Mouse (Mus musculus): ENCODE data around the gene Clcn2. TPM values are rescaled to one million over a fixed set of nuclear protein-coding genes. Genes with fewer than 3 reads are reported as not detected.

Clcn2 gene
- total RNA-seq, 2 experiments from 2014 or later: 4.5 to 4.9 TPM

DNA sequence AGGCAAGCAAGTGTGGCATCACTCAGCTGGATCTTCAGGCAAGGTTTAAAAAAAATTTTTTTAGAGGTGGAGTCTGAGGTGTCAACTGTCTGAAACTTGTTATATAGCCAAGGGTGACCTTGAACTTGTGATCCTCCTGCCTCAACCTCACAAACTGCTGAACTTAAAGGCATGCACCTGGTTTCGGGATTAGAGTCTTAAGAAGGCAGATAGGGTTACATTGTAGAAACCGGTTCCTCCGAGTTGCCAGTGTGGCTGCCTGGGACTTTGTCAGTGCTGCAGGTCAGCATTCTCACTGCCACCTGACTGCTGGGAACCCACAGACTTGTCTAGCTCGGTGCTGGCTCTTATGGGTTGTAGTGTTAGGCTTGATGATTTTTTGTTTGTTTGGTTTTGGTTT, 5.7 kb upstream of the Clcn2 start:
- DNase-seq (ENCODE audit: low spot score in 2 of 2): no peak

DNA sequence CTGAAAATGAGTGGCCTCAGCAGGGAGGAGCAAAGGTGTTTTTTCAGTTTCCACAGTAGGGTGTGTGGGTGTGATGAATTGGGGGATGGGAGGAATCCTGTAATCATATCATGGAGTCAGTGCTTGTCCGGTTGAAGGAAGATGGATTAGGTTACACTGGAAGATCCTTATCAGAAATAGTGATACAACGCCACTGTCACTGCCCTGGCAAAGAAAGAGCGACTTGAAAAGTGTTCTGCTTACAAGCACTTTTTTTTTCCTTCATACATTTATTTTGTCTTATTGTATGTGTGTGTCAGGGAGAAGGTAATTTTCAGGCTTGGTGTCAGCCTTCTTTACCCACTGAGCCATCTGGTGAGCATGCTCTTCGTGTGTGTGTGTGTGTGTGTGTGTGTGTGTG, 5.2 kb upstream of the Clcn2 start:
- no peak for DNase-seq (ENCODE audit: low spot score in 2 of 2)

DNA sequence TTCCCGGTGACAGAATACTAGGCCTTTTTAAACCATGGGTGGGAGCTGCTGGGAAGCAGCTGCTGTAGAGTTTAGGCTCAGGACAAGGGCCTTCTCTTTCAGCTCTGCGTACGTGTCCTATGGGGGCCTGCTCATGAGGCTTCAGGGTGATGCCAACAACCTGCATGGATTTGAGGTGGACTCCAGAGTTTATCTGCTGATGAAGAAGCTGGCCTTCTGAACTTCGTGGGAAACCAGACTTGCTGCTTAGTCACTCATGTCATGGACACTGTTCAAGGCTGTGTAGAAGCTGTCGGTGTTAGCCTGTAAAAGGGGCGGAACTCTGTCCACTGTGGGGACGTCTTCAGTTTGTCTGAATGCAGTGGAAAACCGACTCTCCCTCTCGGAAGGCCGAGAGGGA, 4.3 kb upstream of the Clcn2 start:
- no peak for DNase-seq (ENCODE audit: low spot score in 2 of 2)

DNA sequence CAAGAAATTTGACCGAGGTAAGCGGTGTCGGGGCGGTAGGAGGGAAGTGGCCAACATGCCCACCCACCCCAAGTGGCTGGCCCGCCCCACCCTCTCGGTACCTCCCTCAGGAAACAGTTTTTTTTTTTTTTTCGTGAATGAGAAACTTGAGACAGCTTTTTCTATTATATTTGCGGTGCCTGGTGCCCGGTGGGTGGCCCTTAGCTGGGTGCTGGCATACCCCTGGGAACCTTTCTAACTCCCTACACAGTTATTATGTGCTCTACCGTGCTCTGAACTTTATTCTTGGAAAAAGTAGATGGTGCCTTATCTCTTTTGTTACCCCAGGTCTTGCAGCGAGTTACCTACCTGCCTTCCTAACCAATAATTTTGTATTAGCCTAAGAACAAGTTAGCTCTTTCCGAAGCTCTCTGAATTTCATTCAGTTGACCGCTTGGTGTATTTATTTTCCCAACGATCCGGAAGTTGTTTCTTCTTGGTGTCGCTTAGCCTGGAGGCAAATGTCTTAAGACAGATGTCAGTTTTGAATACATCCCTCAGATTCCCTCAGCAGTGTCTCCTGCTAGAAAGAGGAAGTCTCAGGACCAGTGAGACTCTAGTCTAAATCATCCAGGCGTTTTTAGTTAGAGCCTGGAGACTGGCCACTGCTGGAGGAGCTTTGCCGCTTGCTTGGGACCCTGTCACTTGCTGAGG, 578 bp upstream of the Clcn2 start:
- DNase-seq (ENCODE audit: low spot score in 2 of 2): no peak

DNA sequence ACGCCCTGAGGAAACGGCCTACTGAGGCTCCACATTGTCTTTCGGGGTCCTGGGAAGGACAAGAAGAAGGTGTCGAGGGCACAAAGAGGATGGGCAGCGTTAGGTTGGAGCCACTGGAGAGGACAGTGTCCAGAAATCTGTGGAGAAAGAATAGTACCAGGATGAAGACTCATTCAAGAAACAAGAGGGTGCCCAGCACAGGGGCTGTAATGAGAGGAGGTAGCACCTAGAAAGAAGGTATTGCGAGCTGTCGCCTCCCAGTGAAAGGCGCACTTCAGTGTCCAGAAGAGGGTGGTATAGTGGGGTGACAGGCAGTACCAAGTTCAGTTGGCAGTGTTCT, 735 bp downstream of the Clcn2 start:
- no peak for DNase-seq (ENCODE audit: low spot score in 2 of 2)

DNA sequence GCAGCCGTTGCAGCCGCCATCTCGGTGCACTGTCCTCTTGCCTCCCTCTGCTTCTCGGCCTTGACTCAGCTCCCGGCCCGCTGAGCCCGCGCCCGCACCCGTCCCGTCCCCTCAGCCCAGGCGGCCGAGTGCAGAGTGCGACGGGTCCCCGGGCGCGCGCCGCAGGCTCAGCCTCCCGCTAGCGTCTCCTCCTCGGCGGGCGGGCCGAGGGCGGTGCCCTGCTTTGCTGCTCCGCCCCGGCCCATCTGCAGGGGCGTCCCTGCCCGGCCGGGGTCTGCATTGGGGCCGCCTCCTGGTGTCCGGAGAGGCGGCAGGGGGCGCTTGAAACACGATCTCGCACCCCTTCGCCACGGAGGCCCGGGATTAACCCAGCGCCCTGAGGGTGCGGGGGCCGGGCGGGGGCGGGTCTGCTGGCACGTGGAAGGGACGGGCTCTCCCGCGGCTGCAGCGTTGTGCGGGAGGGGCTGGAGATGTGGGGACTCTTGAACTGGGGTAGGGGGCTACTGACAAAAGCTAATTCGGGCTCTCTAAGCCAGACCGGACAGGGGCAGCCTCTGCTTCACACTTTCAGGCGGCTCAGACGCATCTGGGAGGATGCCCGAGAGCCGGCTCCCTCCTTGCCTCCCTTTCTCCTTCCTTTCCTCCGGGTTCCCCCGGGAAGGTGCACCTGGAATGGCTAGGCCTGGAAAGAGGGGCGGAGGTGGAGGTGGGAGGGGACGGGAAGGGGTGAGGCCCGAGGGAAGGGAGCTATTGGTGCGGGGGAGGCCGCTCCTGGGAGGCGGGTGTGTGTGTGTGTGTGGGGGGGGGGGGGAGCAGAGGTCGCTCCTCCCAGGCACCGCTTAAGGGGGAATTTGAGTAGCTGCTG, 1.3 kb downstream of the Clcn2 start:
- peak; percentile 77 to 83 for DNase-seq (ENCODE audit: low spot score in 2 of 2)

DNA sequence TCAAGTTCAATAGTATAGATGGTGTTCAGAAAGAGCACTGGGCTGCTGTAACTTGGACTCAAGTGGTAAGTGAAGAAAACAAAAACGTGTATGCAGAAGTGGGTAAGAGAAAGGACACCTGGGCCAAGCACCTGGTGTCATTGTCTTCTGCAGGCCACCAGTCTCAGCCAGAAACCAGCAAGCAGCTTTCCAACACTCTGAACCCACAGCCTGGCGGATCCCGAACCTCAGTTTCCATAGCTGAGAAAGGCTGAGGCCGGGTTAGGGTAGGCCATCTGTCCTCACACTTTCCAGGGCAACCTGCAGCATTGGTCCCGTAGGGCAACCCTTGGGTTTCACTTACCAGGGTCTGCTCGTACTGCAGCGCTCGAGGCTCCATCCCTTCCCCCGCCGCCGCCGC, 2.0 kb downstream of the Clcn2 start:
- DNase-seq (ENCODE audit: low spot score in 2 of 2): no peak

DNA sequence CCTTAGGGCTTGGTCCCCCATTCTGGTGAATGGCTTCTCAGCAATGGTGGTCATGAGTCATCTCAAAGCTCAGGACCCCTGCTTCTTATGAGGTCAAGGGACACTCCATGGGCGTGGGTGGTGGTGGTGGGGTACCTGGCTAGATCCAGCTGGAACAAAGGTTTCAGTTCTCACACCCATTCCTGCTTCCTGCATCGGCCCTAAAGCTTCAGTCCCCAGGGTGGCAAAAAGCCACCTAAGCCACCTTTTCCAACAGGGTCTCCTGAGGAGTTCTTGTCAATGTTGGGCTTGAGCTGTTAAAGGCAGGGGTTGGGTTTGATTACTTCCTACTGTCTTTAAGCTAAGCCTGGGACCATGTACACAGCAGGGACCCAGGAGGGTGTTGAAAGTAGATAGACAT, 2.4 kb downstream of the Clcn2 start:
- DNase-seq (ENCODE audit: low spot score in 2 of 2): no peak

DNA sequence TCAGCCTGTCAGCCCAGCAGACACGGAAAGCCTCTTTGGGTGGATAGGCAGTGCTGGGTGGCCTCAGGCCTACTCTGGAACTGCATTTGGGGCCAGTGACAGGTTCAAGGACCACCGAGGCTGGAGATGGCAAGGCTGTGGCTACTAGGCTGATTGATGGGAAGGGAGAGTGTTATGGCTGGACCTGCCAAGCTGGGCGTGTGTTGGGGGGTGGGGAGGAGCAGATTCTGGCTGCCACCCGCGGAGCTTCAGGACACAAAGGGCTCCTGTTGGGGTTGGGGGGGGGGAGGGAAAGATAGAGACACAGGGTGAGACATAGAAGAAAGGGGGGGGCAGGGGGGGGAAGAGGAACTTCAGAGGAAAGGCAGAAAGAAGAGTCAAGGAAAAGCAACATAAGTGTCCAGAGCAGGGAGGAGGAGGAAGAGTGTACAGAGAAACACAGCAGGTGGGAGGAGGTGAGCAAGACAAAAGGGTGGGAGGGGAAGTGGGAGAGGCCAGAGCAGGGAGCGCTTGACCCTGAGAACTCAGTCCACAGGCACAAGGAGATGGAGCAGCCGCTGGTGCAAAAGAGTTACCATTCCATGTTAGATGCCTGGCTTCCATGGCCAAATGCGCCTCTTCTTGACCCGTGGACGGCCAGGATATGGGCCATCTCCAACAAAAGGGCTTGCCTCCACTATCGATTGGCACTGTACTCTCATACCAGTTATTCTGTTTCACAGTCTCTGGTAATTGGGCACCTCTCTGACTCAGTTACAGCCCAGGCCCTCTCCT, 3.1 kb downstream of the Clcn2 start:
- no peak for DNase-seq (ENCODE audit: low spot score in 2 of 2)

DNA sequence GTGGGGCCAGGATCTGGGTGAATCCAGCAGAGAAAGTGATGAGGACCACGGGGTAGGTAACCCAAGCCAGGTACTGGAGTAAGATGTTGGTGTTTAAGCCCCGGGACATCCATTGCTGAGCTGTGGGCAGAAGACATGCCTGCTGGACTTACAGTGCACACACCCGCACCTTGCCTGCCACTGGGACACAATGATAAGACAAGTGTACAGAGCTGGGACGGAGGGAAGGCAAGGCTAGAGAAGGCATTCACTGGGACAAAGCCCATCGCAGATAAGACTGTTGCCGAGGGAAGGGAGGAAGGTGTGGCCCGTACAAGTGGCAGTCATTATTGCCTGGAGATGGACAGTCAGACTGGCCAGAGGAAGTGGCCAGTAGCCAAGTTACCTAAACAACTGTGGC, 4.7 kb downstream of the Clcn2 start:
- no peak for DNase-seq (ENCODE audit: low spot score in 2 of 2)

DNA sequence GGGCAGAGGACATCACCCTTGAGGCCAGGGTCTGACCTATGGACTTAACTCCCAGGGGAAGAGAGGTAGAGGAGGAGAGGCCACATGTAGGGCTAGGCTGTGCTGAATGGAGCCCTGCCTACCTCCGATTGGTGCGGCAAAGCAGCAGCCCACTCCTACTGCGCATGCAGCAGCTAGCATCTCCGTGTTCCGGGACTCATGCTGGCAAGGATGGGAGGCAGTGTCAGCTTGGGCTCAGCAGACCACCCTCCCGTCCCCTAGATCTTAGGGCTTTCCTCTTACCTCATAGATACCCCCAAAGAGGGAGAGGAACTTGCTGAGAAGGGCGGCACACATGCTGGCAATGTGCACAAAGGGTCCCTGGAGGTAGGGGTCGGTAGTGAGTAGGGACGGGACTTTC, 5.4 kb downstream of the Clcn2 start:
- no peak for DNase-seq (ENCODE audit: low spot score in 2 of 2)

DNA sequence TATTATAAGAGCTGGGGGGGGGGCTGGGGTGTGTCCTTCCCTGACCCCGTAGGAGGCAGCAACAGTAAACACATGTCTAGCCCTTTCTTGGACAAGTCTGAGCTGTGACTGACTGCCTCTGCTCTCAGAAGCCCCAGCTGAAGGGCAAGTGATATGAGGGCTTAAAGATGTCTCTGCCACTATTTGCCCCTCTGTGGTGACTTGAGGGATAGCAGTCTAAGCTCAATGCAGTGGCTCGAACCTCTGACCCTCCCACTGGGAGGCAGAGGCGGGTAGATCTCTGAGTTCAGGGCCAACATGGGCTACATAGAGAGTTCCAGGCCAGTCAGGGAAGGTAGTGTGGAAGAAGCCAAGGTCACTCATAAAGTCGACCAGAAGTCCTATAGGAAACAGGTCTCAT, 6.7 kb downstream of the Clcn2 start:
- no peak for DNase-seq (ENCODE audit: low spot score in 2 of 2)

DNA sequence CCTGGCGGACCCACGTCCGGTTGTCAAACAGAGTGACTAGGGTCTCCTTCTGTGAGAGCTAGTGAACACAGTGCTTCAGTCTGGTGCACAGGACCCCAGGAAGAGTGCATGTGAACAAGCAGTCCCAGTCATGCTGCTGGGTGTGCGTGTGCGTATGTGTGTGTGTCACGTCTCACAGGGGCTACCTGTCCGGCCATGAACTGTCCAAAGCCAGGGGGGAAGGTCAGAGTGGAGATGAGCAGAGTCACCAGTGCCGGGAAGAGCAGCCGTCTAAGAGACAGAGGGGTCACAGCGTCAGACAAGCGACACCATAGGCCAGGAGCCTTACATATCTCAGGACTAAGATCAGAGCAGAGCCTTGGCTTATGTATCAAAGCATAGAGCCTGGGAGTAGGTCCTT, 7.2 kb downstream of the Clcn2 start:
- no peak for DNase-seq (ENCODE audit: low spot score in 2 of 2)

DNA sequence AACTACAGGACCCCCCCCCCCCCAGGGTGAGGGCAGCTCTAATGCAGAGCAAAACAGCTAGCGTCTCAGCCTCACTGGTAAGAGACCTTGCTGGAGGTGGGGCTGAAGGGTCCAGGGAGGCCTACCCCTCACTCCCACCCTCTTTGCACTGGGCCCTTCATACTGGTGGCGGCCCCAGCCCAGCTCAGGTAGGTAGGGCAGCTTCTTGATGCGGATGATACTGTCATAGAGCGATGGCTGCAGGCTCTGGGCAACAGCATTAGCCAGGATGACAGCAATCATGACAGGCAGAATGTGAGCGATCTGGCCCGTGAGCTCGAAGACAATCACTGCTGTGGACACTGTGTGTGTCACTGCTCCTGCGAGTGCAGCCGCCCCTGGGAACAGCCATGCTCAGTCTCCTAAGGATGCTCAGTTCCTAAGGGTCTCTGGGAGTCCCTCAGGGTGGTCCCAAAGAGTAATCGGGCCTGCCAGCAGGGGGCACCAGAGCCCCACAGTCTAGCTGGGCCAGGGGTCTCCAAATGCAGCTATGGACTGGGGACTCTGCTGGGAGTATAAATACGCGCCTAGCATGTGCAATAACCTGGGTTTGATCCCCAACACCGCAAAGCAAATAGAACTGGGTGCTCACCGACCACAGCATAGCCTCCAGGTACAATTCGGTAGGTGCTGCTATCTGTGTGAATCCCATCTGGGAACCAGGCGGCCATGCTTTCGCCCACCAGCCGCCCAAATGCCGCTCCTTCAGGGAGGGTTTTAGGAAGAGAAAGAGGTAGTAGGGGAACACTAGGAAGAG, 8.4 kb downstream of the Clcn2 start:
- no peak for DNase-seq (ENCODE audit: low spot score in 2 of 2)

DNA sequence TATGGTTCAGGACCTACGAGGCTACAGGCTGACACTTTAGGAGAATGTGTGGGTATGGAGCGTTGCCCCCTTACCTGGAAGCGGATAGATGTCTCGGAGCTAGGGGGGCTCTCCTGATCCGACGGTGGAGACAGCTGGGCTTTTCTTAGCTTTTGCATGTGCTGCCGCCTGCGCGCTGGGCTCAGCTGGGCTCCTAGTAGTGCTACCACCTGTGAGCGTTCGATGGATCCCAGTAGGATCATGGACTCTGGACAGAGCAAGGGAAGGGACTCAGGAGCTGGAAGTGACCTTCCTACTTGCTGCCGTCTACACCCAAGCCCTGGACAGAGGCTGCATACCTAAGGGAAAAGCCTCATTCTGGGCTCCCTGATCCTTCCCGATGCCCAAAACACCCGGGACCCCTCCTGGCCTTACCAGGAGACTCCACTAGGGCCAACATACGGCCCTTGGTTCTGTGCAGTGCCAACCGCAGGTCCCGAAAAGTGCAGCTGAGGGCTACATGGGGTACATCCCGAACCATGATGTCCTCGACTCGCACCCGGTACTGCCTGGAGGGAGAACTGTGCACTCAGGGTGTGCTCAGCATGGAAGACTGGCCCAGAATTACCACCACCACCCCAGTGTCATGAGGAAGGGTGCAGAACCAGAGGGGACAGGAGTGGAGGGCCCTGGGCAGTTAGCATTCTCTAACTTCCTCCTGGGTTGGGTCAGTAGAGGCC, 9.2 kb downstream of the Clcn2 start:
- no peak for DNase-seq (ENCODE audit: low spot score in 2 of 2)

DNA sequence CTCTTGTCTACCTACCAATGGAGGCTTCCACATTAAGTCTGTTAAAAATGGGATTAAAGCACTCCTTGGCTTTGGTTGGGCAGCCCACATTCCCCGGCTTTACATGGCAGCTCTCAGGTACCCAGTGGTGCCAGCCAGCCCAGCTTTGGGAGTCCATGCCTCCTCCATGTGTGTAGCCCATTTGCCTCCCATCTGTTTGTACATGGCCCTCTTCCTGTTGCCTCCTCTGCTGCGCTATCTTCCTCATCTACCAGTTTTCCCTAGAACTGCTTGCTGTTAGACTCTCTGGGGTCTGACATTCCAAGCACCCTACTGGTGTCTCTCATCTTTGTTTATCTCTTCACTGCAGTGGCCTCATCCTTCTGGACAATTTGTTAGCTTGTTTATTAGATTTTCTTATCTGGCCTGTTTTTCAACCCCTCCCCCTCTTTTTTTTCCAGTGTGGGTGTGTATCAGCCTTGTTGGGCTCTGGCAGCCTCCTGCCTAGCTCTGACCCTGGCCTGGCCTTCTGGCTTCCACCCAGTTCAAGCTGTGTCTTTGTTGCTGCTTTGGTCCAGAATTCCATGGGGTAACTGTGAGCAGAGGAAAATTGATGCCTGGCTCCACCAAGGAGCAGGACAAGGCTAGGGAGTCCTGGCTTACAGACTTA, 11.0 kb downstream of the Clcn2 start:
- no peak for DNase-seq (ENCODE audit: low spot score in 2 of 2)

DNA sequence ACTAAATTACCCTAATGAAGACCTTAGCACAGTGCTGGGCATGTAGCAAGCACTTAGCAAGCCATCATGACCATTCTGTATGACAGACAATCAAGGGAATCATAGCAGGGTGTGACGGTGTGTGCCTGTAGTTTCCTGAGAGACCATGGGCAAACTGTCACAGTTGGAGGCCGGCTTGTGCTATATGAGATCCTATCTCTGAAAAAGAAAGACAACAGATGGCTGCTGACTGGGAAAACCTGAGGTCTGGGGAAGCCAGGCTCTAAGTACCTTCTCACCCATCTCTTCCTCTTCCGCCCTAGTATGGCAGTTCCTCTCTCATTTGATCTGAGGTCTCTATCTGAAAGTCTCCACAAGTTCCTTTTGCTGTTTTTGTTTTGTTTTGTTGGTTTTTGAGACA, 11.8 kb downstream of the Clcn2 start:
- no peak for DNase-seq (ENCODE audit: low spot score in 2 of 2)

DNA sequence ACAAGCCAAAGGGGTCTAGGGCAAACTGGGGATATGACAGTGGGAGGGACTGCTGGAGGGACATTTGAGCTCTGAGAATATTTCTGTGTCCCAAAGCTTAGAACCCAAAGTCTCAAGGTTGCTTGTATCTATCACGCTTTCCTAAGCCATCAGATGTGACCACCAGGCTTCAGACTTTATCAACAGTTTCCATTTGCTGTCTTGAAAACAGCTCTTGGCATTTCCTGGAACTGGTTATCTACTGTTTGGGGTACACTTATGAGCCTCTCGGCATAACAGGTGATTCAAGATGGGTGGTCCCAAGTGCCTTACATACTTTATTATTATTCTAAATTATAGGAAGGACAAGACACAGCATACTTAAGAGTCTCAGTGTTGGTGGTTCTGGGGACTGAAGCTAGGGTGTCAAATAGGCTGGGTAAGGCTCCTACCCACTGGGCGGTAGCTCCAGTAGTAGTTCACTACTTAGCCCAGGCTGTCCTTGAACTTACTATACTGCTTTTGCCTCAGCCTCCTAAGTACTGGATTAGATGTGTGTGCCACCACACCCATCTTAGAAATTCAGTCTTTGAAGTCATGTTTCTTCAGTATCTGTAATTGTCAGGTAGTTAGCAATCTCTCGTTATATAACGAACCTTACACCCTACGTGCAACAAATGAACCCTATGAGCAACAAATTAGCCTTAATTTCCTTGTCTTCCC, 13.7 kb downstream of the Clcn2 start:
- no peak for DNase-seq (ENCODE audit: low spot score in 2 of 2)

DNA sequence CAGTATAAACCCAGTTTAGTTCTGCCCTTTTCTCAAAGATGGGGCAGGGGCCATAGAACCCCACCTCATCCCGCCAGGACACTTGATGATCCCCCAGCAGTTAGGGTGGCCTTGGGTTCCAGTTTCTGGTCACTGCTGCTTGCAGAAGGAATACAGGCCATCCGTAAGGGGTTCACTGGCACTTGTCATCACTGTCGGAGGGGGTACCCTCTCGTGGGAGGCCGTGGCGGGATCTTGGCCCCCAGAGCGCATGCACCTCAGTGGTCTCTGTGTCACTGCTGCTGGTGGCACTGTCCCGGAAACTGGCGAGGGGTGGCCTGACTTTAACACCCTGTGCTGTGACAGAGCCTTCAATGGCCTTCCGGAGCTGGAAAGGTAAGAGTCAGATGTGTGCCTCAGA, 14.5 kb downstream of the Clcn2 start:
- DNase-seq (ENCODE audit: low spot score in 2 of 2): no peak

DNA sequence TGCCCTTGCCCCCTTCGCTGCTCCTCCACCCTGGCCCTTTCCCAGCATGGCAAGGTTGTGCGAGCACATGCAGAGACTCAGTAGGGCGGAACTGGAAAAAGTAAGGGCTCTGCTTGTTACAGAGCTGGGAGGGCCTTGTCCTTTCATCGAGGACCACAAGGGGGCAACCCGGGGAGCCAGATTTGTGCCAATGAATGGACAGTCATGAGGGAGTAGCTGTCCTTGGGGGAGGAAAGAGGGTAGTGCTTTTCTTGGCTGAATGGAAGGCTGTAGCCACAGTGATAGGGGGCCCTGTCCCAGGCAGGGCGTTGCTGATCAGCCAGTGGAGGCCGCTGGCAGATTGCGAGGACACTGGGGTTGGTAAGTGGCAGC, 15.0 kb downstream of the Clcn2 start:
- DNase-seq (ENCODE audit: low spot score in 2 of 2): peak in 1 of 2 experiments; percentile 71

Data from gastrocnemius, postnatal 4 days (tissue).